Mouse (Mus musculus): Measurements from ENCODE around the gene Rnf217. TPM values are rescaled to one million over a fixed set of nuclear protein-coding genes. Genes with fewer than 3 reads are reported as not detected.

The Rnf217 gene
- total RNA-seq (2021), result 1 to 10 TPM; 5.4 to 5.6 TPM

- peak; percentile 73 for DNase-seq
Measured at GRCm38 (mm10) chr10:31609066-31609961, at the start of gene Rnf217. Gene Rnf217, minus strand, starts transcription at chr10:31609184.

- no peak for DNase-seq
Measured at GRCm38 (mm10) chr10:31647270-31647669, 38.3 kb upstream of the Rnf217 start.

- no peak for DNase-seq
Measured at GRCm38 (mm10) chr10:31646083-31646482, 37.1 kb upstream of the Rnf217 start.

- DNase-seq, result no peak
Measured at GRCm38 (mm10) chr10:31635098-31635497, 26.1 kb upstream of the Rnf217 start.

- DNase-seq, result no peak
Measured at GRCm38 (mm10) chr10:31632005-31632404, 23.0 kb upstream of the Rnf217 start.

- no peak for DNase-seq
Measured at GRCm38 (mm10) chr10:31615355-31615754, 6.4 kb upstream of the Rnf217 start.

GRCm38 (mm10) chr10:31614111-31614510 lies 5.1 kb upstream of the Rnf217 start:
- DNase-seq, result no peak

- DNase-seq, result peak; percentile 53
Measured at GRCm38 (mm10) chr10:31608441-31609065, 431 bp downstream of the Rnf217 start.

GRCm38 (mm10) chr10:31606981-31607867 lies 1.8 kb downstream of the Rnf217 start:
- peak; percentile 13 for DNase-seq

- DNase-seq, result no peak
Measured at GRCm38 (mm10) chr10:31603855-31604254, 5.1 kb downstream of the Rnf217 start.

- DNase-seq, result no peak
Measured at GRCm38 (mm10) chr10:31600116-31600515, 8.9 kb downstream of the Rnf217 start.

GRCm38 (mm10) chr10:31597886-31598285 lies 11.1 kb downstream of the Rnf217 start:
- DNase-seq, result no peak

GRCm38 (mm10) chr10:31596804-31597203 lies 12.2 kb downstream of the Rnf217 start:
- DNase-seq, result no peak

GRCm38 (mm10) chr10:31595326-31595725 lies 13.7 kb downstream of the Rnf217 start:
- no peak for DNase-seq

GRCm38 (mm10) chr10:31592741-31593524 lies 16.1 kb downstream of the Rnf217 start:
- no peak for DNase-seq

GRCm38 (mm10) chr10:31592095-31592740 lies 16.8 kb downstream of the Rnf217 start:
- no peak for DNase-seq

GRCm38 (mm10) chr10:31580722-31581121 lies 28.3 kb downstream of the Rnf217 start:
- DNase-seq, result no peak

GRCm38 (mm10) chr10:31580073-31580472 lies 28.9 kb downstream of the Rnf217 start:
- DNase-seq, result no peak

- no peak for DNase-seq
Measured at GRCm38 (mm10) chr10:31573267-31573666, 35.7 kb downstream of the Rnf217 start.

- no peak for DNase-seq
Measured at GRCm38 (mm10) chr10:31557311-31557710, 51.7 kb downstream of the Rnf217 start.

- no peak for DNase-seq
Measured at GRCm38 (mm10) chr10:31555433-31555960, 53.5 kb downstream of the Rnf217 start.
